Mouse (Mus musculus): ENCODE measurements around the gene Polg2.

GRCm38 (mm10) chr11:106784476-106784875, 5.1 kb upstream of the Polg2 start:
- no peak for TF ChIP-seq CTCF (conservative IDR thresholded peaks at IDR 0.05; ENCODE audit: low read length)
- TF ChIP-seq NANOG (IDR thresholded peaks at IDR 0.05; ENCODE audit: borderline replicate concordance, low read length): no peak

Data from E14TG2a.4 (cell line).